ENCODE assay signal across 9 mouse cellular contexts in the genomic region with DNA sequence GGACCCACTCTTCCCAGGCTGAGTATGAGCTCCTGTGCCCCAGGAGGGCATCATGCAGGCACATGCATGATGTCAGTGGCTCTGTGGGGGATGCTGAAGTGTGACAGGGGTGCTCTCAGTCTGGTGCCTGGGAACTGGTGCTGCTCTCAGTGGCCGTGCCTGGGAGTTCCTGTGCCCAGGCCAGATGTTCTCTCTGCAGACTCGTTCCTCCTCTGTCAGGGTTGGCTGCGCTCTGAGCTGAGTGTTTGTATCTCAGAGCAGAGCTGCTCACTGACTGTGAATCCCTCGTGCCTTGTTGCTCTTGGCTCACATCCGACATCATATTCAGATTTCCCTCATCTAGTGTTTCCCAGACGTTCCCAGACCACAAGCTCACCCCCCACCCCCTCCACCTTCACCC.
DNase-seq lines count a peak whose midpoint lies in the region.
"Had no signal": no experiment of that assay in that cellular context is flagged by ENCODE, and none has a peak within 500 bp of the region (broad histone marks: within the 10 kb centered on the region; RNA-seq: fewer than 3 reads in every experiment).

No protein-coding gene starts in this region.

- intact Hi-C loops in heart, postnatal 14 days (cut with DNase I), result no loop called here

- peak; percentile 10 for DNase-seq in heart, postnatal 4 days
- DNase-seq in heart, postnatal 14 days, result no peak
- peak; percentile 38 to 54 for DNase-seq in spleen, adult 18-20 months
- DNase-seq in spleen, adult 12 weeks (ENCODE audit: low spot score), result no peak
- DNase-seq in kidney, postnatal 10 days, result peak; percentile 49
- DNase-seq in thymus, postnatal 36 days, result peak; percentile 4 to 29
- no peak for DNase-seq in frontal cortex, postnatal 25 days (ENCODE audit: low spot score in 2 of 2)
- no peak for DNase-seq in yolk sac, embryonic 10.5 days (ENCODE audit: low spot score)
- DNase-seq: gastrocnemius, postnatal 25 days had no signal

Comparison
In these comparisons a context has a peak if more than half of its experiments do, and no peak if none do; other contexts are left out.
1. DNase-seq: peak in heart, postnatal 4 days (single experiment), spleen, adult 18-20 months (2 of 2), kidney, postnatal 10 days (single experiment) and thymus, postnatal 36 days (2 of 2); none in heart, postnatal 14 days (0 of 2), spleen, adult 12 weeks (single experiment), frontal cortex, postnatal 25 days (0 of 2) and yolk sac, embryonic 10.5 days (single experiment).